Mouse (Mus musculus): Measurements from ENCODE around the gene Prkg1. TPM values are rescaled to one million over a fixed set of nuclear protein-coding genes. Genes with fewer than 3 reads are reported as not detected.
A peak's percentile ranks its signal among the peaks of the same experiment; 100 is the strongest.

Gene Prkg1
- polyA plus RNA-seq, 1 experiment from 2014 or later = 3.5 TPM

DNA sequence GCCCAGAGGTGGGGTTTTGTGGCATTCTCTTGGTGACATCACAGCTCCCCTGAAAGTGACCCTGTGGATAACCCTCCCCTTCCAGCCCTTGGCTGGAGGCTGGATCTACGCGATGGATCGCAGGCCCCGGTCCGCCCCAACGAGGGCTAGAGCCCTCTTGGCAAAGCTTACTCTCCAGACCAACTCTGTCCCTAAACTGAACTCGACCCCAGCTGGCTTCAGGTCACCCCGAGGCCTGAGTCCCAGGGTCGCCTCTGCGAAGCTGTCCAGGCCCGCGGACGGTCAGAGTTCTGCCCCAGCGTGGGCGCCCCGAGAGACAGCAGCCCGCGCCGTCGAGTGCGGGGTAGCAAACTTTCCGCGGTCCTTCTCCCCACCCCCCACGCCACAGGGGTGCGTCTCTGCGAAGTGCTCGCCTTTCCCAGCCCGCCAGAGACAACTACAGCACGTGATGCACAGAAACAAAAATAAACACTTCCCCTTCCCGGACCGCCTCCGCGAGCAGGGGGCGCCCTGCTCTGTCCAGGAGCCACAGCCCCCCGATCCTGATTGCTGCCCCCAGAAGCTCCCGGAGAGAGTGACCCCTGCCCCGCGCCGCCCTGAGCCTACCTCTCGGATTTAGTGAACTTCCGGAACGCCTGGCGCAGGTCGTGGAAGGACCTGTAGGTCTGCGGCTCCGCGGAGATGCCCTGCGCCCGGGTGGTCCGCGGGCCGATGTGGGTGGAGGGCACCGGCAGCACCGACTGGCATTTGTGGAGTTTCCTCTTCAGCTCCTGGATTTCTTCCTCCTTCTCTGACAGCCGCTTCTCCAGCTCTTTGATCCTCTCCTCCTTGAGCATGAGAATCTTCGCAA, 657 bp downstream of the Prkg1 start:
- Histone ChIP-seq H3K9ac (peak overlapping the region; percentile 53), H3K27me3 (peaks cover 8% of the 10 kb centered on the region; the same call in 1 of the 2 replicates), H3K9me3 (replicated peaks) (no peaks in the 10 kb centered on the region), H3K36me3 (no peaks in the 10 kb centered on the region), H3K4me3 (replicated peaks) (peak overlapping the region; percentile 63), H3K27ac (peak overlapping the region; percentile 75), H3K4me2 (peak overlapping the region; percentile 96), H3K4me1 (peaks cover 35% of the 10 kb centered on the region)
- peak; percentile 53 for ATAC-seq (replicated peaks; ENCODE audit: low FRiP score)
- under 1% methylated on average over 56 of the region's 56 CpGs for WGBS

DNA sequence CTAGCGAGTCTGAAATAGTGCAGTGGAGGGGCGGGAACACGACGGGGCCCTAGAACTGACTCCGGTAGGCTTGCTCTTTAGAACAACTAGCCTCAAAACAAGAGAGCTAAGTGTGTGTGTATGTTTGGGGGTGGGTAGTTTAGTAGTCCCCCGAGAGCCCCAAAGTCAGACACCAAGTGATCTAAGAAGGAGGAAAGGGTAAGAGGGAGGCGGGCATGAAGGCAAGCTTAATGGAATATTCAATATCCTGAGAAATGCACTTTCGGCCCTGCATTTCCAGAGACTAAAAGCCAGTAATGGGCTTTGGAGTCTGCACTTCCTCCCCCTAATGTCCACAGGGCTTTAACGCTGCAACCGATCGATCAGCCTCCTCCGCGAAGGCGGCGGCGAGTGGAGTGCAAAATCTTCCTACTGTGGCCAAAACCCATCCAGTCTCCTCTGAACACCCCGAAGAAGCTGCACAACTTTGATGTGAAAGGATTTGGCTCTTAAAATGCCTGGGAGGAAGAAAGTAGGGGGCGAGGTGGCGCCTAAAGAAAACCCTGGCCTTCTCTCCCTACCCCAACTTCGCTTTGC, 1.5 kb downstream of the Prkg1 start:
- peaks cover 35% of the 10 kb centered on the region for H3K4me1 ChIP-seq
- ATAC-seq (replicated peaks; ENCODE audit: low FRiP score) = no peak
- H3K9me3 ChIP-seq (replicated peaks) = no peaks in the 10 kb centered on the region
- no peaks in the 10 kb centered on the region for H3K36me3 ChIP-seq
- H3K4me3 ChIP-seq (replicated peaks) = peak overlapping the region; percentile 63
- H3K27ac ChIP-seq = peak overlapping the region; percentile 83
- 0 out of 2 replicates have a peak overlapping the region, but pooled peaks have one; percentile 50 for H3K9ac ChIP-seq
- peaks cover 8% of the 10 kb centered on the region; the same call in 1 of the 2 replicates for H3K27me3 ChIP-seq
- 9% methylated on average over 20 of the region's 20 CpGs for WGBS
- peak overlapping the region; percentile 96 for H3K4me2 ChIP-seq

DNA sequence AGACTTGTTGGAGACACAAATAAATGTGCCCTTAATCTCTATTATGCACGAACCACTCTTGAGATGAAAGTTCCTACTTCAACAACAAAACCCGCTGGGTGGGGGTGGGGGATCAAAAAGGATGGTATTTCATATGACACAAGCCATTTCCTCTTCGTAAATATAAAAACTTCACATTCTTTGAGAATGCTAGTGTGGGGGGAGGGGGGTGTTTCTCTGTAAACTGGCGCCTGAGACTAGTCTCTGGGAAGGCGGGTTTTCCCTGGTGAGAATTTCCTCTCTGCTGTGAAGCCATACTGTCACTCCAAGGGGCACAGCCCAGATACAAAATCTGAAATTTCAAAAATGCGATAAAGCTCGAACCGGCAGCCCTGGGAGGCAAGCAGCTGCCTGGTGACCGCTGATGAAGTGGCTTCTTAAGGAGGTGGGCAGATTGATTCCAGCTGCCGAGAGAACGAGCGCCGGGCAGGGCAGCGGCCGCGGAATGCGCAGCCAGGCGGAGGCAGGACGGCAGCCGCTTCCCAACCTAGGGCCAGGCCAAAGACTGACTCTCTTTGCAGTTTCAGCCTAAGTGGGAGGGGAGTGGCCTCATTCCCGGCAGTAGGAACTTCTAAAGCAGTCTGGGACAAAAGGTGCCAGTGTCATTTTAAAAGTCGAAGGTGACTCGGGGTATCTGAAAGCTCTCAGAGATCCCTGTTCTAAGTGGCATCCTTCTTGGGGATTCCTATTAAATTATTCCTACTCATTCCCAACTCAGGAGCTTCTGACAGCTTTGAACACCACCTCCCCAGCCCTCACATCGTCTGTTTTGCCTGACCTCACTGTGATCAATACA, 2.2 kb downstream of the Prkg1 start:
- Histone ChIP-seq H3K9ac (peak overlapping the region; percentile 50; the same call in 1 of the 2 replicates), H3K4me2 (peak overlapping the region; percentile 96), H3K36me3 (no peaks in the 10 kb centered on the region), H3K4me3 (replicated peaks) (peak overlapping the region; percentile 63), H3K27ac (peak overlapping the region; percentile 83), H3K27me3 (peaks cover 8% of the 10 kb centered on the region; the same call in 1 of the 2 replicates), H3K9me3 (replicated peaks) (no peaks in the 10 kb centered on the region), H3K4me1 (peaks cover 35% of the 10 kb centered on the region)
- 2% methylated on average over 24 of the region's 24 CpGs for WGBS
- peak; percentile 57 for ATAC-seq (replicated peaks; ENCODE audit: low FRiP score)

DNA sequence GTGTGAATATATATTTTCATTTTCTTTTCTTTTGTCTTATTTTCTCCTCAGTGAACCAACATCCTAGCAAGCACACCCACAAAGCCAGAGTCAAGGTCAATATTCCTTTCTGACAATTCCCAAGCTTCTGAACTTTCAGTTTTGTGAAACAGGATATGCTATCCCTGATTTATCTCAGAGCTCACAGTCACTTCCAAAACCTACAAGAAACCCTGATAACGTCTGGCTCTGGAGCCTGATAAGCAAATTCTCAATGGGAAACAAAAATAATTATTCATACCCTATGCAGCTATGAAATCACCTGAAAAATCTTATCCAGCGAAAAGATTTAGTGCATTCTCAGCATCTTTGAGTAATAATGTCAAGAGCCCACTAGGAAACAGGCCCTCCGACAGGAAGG, 5.0 kb downstream of the Prkg1 start:
- WGBS = 45% methylated on average over 3 of the region's 3 CpGs
- Histone ChIP-seq H3K4me2 (no peak overlapping the region), H3K27ac (no peak overlapping the region), H3K27me3 (peaks cover 8% of the 10 kb centered on the region; the same call in 1 of the 2 replicates), H3K9ac (no peak overlapping the region), H3K9me3 (replicated peaks) (no peaks in the 10 kb centered on the region), H3K4me1 (peaks cover 31% of the 10 kb centered on the region), H3K36me3 (no peaks in the 10 kb centered on the region), H3K4me3 (replicated peaks) (no peak overlapping the region)
- ATAC-seq (replicated peaks; ENCODE audit: low FRiP score) = no peak

DNA sequence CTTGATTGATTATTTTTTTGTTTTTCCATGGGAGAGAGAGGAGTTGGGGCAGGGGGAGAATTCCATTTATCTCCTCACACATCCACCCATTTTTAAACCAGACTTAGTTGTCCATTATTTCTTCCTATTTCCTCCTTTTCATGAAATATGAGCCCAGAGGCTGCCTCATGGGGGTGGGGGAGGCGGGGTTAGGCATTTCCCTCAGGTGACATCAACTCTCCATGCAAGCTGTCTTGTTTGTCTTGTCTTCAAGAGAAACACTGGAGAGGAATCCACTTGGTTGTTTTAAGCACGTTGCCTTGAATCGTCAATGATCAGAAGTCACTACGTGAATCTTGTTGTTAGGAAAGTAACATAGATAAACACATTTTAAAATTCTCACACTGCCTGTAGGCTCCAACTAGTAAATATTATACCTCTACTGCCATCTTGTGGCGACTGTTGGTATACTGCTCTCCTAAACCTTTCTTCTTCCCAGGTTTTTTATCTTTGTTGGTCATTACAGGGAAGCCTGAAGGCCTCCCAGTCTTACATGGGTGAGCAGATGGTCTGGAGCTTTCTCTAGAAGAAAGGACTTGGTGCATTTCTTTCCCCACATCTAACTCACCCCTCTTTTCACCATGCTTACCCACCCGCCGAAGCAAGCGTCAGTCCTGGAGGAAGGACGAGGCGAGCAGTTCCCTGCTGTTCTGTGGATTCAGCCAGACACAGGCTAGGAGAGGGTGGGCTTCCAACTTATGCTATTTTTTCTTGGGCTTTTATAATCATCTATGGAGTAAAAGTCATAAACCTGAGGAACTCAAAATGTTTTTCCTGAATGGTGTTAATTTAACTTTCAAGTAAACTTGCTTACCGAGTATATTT, 8.7 kb downstream of the Prkg1 start:
- H3K4me3 ChIP-seq (replicated peaks) = no peak overlapping the region
- no peaks in the 10 kb centered on the region for H3K27me3 ChIP-seq
- H3K36me3 ChIP-seq = no peaks in the 10 kb centered on the region
- H3K27ac ChIP-seq = no peak overlapping the region
- H3K9ac ChIP-seq = no peak overlapping the region
- peaks cover 7% of the 10 kb centered on the region for H3K4me1 ChIP-seq
- 0 out of 2 replicates have a peak, but pooled peaks have one; percentile 33 for ATAC-seq (replicated peaks; ENCODE audit: low FRiP score)
- H3K9me3 ChIP-seq (replicated peaks) = no peaks in the 10 kb centered on the region
- WGBS = 45% methylated on average over 11 of the region's 11 CpGs
- peak overlapping the region; percentile 36 for H3K4me2 ChIP-seq

DNA sequence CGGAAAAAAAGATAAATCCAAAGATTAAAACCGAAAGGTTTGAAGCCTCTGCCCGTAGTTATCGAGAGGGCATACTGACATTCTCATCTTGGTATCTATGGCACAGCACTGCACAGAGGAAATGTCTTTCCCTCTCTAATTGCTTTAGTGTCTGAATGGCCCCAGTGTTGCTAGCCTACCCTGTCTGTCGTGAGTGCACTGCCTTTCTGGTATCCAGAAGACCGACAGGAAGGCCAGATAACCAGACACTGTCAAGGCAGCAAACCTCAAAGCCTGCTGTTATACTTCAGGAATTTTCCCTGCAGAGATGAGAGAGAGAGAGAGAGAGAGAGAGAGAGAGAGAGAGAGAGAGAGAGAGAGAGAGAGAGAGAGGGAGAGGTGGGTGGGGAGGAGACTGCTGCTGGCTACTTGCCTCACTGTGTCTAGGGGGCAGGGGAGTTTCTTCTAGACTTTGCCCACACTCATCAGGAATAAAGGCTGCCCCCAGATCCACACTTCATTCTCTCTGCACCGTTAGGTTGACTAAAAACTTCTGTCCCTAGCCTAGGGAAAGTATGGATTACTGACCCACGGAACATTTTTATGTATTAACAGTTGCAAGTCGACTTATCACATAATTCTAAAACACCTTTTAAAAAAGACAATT, 10.1 kb downstream of the Prkg1 start:
- Histone ChIP-seq H3K9me3 (replicated peaks) (no peaks in the 10 kb centered on the region), H3K4me2 (no peak overlapping the region), H3K4me3 (replicated peaks) (no peak overlapping the region), H3K4me1 (peaks cover 10% of the 10 kb centered on the region), H3K27ac (no peak overlapping the region), H3K36me3 (no peaks in the 10 kb centered on the region), H3K9ac (no peak overlapping the region), H3K27me3 (no peaks in the 10 kb centered on the region)
- WGBS = 49% methylated on average over 9 of the region's 9 CpGs
- no peak for ATAC-seq (replicated peaks; ENCODE audit: low FRiP score)

DNA sequence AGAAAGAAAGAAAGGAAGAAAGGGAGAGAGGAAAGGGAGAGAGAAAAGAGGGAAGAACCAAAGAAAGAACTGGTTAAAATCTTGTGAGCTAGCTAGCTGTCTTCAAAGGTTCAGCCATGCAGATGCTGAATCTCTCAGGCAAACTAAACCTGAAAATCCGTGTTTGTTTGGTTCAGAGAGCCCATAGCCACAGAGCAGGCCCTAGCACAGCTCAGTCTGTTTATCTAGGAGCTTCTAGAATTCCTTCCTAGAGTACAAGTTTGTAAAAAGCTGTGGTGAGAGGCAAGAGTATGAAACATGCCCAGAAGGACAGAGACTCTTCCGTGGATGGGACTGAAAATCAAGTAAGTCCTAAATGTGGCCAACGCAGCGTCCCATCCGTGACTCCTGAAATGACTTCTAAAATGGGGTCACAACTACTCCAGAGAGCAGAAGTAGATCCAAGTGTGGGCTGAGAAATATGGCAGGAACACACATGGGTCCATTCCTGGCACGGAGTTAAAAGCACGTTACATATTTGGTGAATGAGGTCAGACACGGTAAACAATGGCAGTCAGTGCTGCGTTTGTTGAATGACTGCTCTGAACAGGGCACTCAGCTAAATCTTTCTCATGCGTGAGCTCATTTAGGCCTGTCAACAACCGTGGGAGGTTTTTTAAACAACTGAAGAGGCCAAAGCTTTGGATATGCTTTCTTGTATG, 13.7 kb downstream of the Prkg1 start:
- Histone ChIP-seq H3K9ac (no peak overlapping the region), H3K27ac (no peak overlapping the region), H3K9me3 (replicated peaks) (no peaks in the 10 kb centered on the region), H3K27me3 (no peaks in the 10 kb centered on the region), H3K4me1 (peaks cover 10% of the 10 kb centered on the region), H3K36me3 (no peaks in the 10 kb centered on the region), H3K4me3 (replicated peaks) (no peak overlapping the region), H3K4me2 (no peak overlapping the region)
- ATAC-seq (replicated peaks; ENCODE audit: low FRiP score) = no peak
- WGBS = 51% methylated on average over 11 of the region's 11 CpGs

DNA sequence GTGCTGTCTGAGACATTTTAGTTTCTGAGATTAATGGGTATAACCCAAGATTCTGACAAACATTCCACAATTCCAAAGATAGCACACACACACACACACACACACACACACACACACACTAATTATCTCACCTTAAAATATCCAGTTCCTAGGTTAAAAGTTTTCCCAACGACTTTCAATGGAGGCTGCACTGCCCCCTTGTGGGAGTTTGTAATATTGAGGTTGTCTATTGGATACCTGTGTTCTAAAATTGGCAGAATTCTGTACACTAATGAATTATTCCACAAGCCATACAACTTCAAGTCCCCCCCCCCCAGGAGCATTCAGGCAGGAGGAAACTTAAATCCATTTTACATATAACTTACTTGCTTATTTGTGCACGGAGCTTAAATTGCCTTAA, 18.2 kb downstream of the Prkg1 start:
- Histone ChIP-seq H3K4me2 (no peak overlapping the region), H3K27me3 (no peaks in the 10 kb centered on the region), H3K4me1 (peaks cover 6% of the 10 kb centered on the region; the same call in 1 of the 2 replicates), H3K4me3 (replicated peaks) (no peak overlapping the region), H3K27ac (no peak overlapping the region), H3K9ac (no peak overlapping the region), H3K36me3 (no peaks in the 10 kb centered on the region), H3K9me3 (replicated peaks) (no peaks in the 10 kb centered on the region)
- WGBS = 14% methylated on average over 2 of the region's 2 CpGs
- ATAC-seq (replicated peaks; ENCODE audit: low FRiP score) = no peak

DNA sequence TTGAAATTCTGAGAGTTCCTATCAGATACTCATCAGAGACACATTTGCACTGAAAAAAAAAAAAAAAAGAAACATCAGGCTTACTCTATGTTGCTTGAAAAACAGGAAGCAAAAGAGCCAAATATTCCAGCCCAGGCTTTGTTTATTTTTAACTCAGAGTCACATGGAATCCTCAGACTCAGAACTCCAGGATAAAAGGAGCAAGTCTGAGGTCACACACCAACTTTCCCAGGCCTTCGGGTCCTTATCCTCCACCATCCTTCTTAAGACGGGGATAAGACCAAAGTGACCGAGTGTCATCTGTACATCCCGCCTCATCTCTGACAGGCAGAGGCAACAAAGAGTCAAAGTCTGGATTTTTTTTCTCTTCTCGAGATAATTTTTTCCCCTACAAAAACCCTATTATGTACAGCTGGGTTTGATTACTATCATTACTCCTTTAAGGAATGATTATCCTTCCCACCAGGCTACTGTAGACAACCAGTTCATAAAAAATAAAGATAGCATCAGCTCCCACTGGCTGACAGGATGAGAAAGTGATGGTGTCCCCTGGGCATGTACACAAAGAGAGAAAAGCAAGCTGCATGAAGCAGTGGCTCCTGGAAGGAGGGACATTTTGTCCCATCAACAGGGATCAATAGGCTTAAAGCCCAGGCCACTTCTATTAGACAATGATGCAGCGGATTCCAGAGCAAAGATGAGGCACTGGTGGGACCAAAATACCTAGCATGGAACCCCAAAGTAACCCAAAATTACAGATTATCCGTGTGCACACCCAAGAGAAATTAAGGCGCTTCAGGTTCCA, 21.4 kb downstream of the Prkg1 start:
- 77% methylated on average over 8 of the region's 8 CpGs for WGBS
- no peak overlapping the region for H3K4me2 ChIP-seq
- no peak overlapping the region for H3K4me3 ChIP-seq (replicated peaks)
- H3K36me3 ChIP-seq = no peaks in the 10 kb centered on the region
- no peaks in the 10 kb centered on the region for H3K4me1 ChIP-seq
- H3K9ac ChIP-seq = no peak overlapping the region
- H3K27me3 ChIP-seq = no peaks in the 10 kb centered on the region
- H3K27ac ChIP-seq = no peak overlapping the region
- no peaks in the 10 kb centered on the region for H3K9me3 ChIP-seq (replicated peaks)
- no peak for ATAC-seq (replicated peaks; ENCODE audit: low FRiP score)

DNA sequence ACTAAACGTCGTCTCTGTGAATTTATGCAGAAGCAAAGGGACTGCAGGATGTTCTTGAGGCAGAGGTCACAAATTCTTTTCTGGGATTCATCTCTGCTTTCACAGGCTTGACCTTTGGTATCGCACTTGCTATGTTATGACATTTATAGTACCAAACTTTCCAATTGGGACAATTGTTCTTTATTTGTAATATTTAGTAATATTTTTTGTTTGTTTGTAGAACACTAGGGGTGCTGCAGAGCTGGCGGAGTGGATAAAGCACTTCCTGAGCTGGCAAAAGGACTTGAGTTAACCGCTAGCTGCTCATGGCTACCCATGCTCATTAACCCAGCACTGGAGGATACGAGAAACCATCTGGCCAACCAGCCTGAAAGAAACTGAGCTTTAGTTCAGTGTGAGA, 49.9 kb downstream of the Prkg1 start:
- no peak for ATAC-seq (replicated peaks; ENCODE audit: low FRiP score)

More for the DNA sequence above, 49.9 kb downstream of the Prkg1 start:
- H3K4me2 ChIP-seq = no peak overlapping the region
- whole genome bisulfite sequencing = 80% methylated on average over 6 of the region's 6 CpGs
- H3K27ac ChIP-seq = no peak overlapping the region
- no peak overlapping the region for H3K4me3 ChIP-seq (replicated peaks)
- no peaks in the 10 kb centered on the region for H3K27me3 ChIP-seq
- no peaks in the 10 kb centered on the region for H3K36me3 ChIP-seq
- H3K9ac ChIP-seq = no peak overlapping the region
- H3K4me1 ChIP-seq = peaks cover 3% of the 10 kb centered on the region; the same call in 1 of the 2 replicates
- H3K9me3 ChIP-seq (replicated peaks) = no peaks in the 10 kb centered on the region
